Mouse (Mus musculus) lung, adult 2 months (tissue): ENCODE results near the gene Spic. TPM values are rescaled to one million over a fixed set of nuclear protein-coding genes. Genes with fewer than 3 reads are reported as not detected.

Experiments used
- DNase-seq: peaks from one replicate; pipeline ENCODE4 v3.0.0; 2022
- H3K4me1 ChIP-seq: fragments of 200-500 bp; 2 replicates; pipeline ENCODE4 v1.6.1; 2011; ENCODE audit warnings: low read length; ENCODE audit not compliant: control insufficient read depth, insufficient read depth
- H3K4me3 ChIP-seq: fragments of 200-500 bp; replicated peaks from 2 replicates; pipeline ENCODE3; 2011; ENCODE audit warnings: low read depth, mild to moderate bottlenecking, control low read depth, low read length; ENCODE audit errors: extremely low read depth
- CTCF ChIP-seq: fragments of 200-500 bp; IDR thresholded peaks from 2 replicates; pipeline ENCODE4 v1.5.1; 2011; ENCODE audit warnings: mild to moderate bottlenecking, low read length, control low read depth; ENCODE audit not compliant: insufficient read depth
- POLR2A ChIP-seq: fragments of 200-500 bp; IDR thresholded peaks from 2 replicates; pipeline ENCODE4 v1.6.1; 2011; ENCODE audit warnings: low read depth, mild to moderate bottlenecking, control low read depth, low read length, borderline replicate concordance; ENCODE audit errors: extremely low read depth
- WGBS: fragments of 180-500 bp; shearing (Covaris S2); methylation state at CpG from one replicate; pipeline ENCODE4 v1.1.7; 2018; 5-methylcytosine and 5-hydroxymethylcytosine counted together
- polyA plus RNA-seq: library from polyadenylated mRNA; depleted of rRNA; stranded (reverse); fragments of >200 nt; gene quantifications from 2 replicates; pipeline ENCODE4 v1.2.3, GENCODE M21; 2012; rRNA removed

Spic gene
- 0.15 and 0.20 TPM in 2 replicates for polyA plus RNA-seq

- DNase-seq, result no peak
- Histone ChIP-seq H3K4me1 (no peaks in the 10 kb centered on the region), H3K4me3 (no peak within 1 kb of the TSS)
- TF ChIP-seq POLR2A (no peak), CTCF (no peak)
- WGBS, result 64% methylated on average over 5 of the region's 5 CpGs
Measured at GRCm38 (mm10) chr10:88684925-88685324, at the start of gene Spic. Gene Spic, minus strand, starts transcription at chr10:88685015.

GRCm38 (mm10) chr10:88732309-88732622 lies 47.5 kb upstream of the Spic start:
- TF ChIP-seq POLR2A, result no peak
- TF ChIP-seq CTCF, result no peak
- 4% methylated on average over 6 of the region's 6 CpGs for WGBS
- H3K4me1 ChIP-seq, result no peaks in the 10 kb centered on the region; the same call in 1 of the 2 replicates
- DNase-seq, result no peak
- peak overlapping the region; percentile 89 for H3K4me3 ChIP-seq

- H3K4me1 ChIP-seq, result no peaks in the 10 kb centered on the region; the same call in 1 of the 2 replicates
- peak overlapping the region; percentile 89 for H3K4me3 ChIP-seq
- TF ChIP-seq POLR2A, result no peak
- TF ChIP-seq CTCF, result no peak
- DNase-seq, result no peak
- WGBS, result under 1% methylated on average over 55 of the region's 61 CpGs
Measured at GRCm38 (mm10) chr10:88731496-88732308, 46.9 kb upstream of the Spic start.

- TF ChIP-seq POLR2A (peak; percentile 71; the same call in 1 of the 2 replicates), CTCF (no peak)
- Histone ChIP-seq H3K4me1 (no peaks in the 10 kb centered on the region; the same call in 1 of the 2 replicates), H3K4me3 (peak within 1 kb of the TSS; percentile 89)
- under 1% methylated on average over 65 of the region's 65 CpGs for WGBS
- peak; percentile 92 for DNase-seq
Measured at GRCm38 (mm10) chr10:88730571-88731495, 46.0 kb upstream of the Spic start, which contains the start of gene Arl1. Gene Arl1, plus strand, starts transcription at chr10:88730858.

- WGBS, result 74% methylated on average over 8 of the region's 8 CpGs
- no peak for TF ChIP-seq CTCF
- TF ChIP-seq POLR2A, result no peak
- Histone ChIP-seq H3K4me3 (no peak overlapping the region), H3K4me1 (no peaks in the 10 kb centered on the region; the same call in 1 of the 2 replicates)
- DNase-seq, result no peak
Measured at GRCm38 (mm10) chr10:88728166-88728565, 43.4 kb upstream of the Spic start.

GRCm38 (mm10) chr10:88727128-88727527 lies 42.3 kb upstream of the Spic start:
- no peak overlapping the region for H3K4me3 ChIP-seq
- TF ChIP-seq POLR2A (no peak), CTCF (0 out of 2 replicates have a peak, but pooled peaks have one; percentile 11)
- H3K4me1 ChIP-seq, result no peaks in the 10 kb centered on the region; the same call in 1 of the 2 replicates
- DNase-seq, result peak; percentile 26
- 36% methylated on average over 1 of the region's 1 CpGs for WGBS

- 0 out of 2 replicates have a peak, but pooled peaks have one; percentile 14 for TF ChIP-seq CTCF
- no peak for TF ChIP-seq POLR2A
- Histone ChIP-seq H3K4me1 (no peaks in the 10 kb centered on the region), H3K4me3 (no peak overlapping the region)
- DNase-seq, result peak; percentile 20
- WGBS, result 32% methylated on average over 2 of the region's 2 CpGs
Measured at GRCm38 (mm10) chr10:88725343-88725742, 40.5 kb upstream of the Spic start.

GRCm38 (mm10) chr10:88719618-88720017 lies 34.8 kb upstream of the Spic start:
- H3K4me3 ChIP-seq, result no peak overlapping the region
- no peak for TF ChIP-seq CTCF
- TF ChIP-seq POLR2A, result no peak
- 30% methylated on average over 1 of the region's 1 CpGs for WGBS
- no peak for DNase-seq
- no peaks in the 10 kb centered on the region for H3K4me1 ChIP-seq

GRCm38 (mm10) chr10:88717756-88718025 lies 32.9 kb upstream of the Spic start:
- no peak for DNase-seq
- no peaks in the 10 kb centered on the region for H3K4me1 ChIP-seq
- H3K4me3 ChIP-seq, result no peak overlapping the region
- WGBS, result 45% methylated on average over 2 of the region's 2 CpGs
- no peak for TF ChIP-seq CTCF
- no peak for TF ChIP-seq POLR2A
